Mouse (Mus musculus) liver, adult 10 weeks (tissue): ENCODE results near the gene Pycard. TPM values are rescaled to one million over a fixed set of nuclear protein-coding genes. Genes with fewer than 3 reads are reported as not detected.

Experiments used
- polyA plus RNA-seq: library from polyadenylated mRNA; stranded (reverse); fragments of 350-450 nt; fragmentation: Illumina TruSeq; extraction: RNeasy Lipid Tissue Mini Kit (QIAGEN cat#74804); gene quantifications from one replicate; pipeline ENCODE4 v1.2.3, GENCODE M21; 2014; ENCODE audit warnings: low read depth, low replicate concordance

Pycard gene
- polyA plus RNA-seq: 0.61 TPM

GRCm38 (mm10) chr7:127993341-127993977 lies at the start of gene Pycard:
Gene Pycard (minus strand): TSS chr7:127993867.

GRCm38 (mm10) chr7:128003688-128004087 lies 10.0 kb upstream of the Pycard start, which contains the start of gene Trim72:
Gene Trim72 (plus strand): TSS chr7:128003949.

DNA sequence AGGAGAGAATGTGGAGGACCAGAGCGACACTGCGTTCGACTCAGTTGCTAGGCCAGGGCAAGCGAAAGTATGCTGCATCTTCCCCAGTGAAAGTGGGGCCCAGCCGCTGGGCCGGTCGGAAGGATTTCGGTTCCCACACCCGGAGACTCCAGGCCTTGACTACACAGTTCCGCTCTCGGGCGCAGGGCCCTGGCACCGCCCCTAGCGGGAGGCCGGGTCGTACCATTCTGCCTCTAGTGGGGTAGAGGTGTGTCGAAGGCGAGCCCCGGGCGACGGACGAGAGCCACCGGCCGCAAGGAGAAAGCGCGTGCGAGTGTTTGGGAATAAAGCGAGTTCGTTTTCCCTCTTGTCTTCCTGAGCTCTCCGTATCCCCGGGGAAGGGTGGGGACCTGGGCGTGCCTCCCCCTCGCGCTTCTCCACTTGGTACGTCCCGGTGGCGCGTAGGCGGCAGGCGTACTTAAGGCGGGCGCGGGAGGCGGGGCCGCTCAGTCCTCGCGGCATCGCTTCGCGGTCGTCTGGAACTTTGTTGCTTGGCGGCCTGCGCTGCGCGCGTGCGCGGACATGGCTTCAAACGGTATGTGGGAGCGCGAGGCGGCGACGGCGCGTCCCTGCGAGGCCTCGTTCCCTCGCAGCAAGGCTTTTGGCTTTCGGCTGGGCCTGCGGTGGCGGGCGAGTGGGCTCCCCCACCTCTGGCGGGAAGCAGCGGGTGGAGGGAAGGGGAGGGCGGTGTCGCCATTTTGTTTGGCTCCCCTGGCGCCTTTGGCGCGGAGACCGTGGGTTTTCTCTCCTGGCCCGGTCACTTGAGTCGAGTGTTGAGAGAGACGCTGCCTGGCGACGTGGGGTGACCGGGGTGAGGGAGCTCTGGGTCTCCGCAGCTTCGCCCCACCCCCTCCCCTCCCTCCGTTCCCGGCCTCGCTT lies 26.4 kb downstream of the Pycard start, which contains the start of gene Fus:
Gene Fus, plus strand, starts transcription at position 454 of the 918 bp plus-strand sequence.

DNA sequence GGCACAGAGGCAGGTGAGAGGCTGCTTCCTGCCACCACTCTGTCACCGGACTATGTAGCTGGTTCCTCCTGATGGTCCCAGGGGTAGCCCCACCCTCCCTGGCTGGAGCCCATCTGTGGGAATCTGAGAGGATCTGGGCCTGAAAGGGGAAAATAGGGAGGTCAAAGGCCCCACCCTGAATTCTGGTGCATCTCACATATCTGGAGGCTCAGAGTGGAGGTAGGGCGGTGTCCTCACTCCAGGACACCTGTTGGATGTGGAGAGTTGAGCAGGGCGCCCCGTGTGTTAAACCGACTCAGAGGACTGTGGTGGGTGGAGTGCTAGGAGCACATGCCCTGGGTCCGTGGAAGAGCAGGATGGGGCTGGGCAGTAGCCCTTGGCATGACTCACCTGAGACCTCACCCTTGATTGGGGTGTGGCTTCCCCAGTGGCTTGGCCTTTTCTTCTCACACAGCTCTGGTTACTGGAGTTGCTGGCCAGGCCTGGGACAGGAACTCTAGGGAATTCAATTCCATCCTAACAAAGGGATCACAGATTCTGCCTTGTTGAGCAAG lies 47.1 kb downstream of the Pycard start, which contains the start of gene Prss36:
Gene Prss36, minus strand, starts transcription at position 256 of the 554 bp plus-strand sequence.

Other genes with a start within 250 kb of the Pycard start
- gene Fbxl19, start 249.3 kb downstream of the Pycard start, polyA plus RNA-seq: 0.21 TPM
- gene Orai3, start 224.1 kb downstream of the Pycard start, polyA plus RNA-seq: 4.0 TPM
- gene Setd1a, start 217.2 kb downstream of the Pycard start, polyA plus RNA-seq: 1.6 TPM
- not detected for gene Gm49388, start 208.3 kb downstream of the Pycard start, polyA plus RNA-seq
- gene Hsd3b7, start 193.3 kb downstream of the Pycard start, polyA plus RNA-seq: 305 TPM
- gene Stx4a, start 169.6 kb downstream of the Pycard start, polyA plus RNA-seq: 12.3 TPM
- gene Stx1b, start 169.3 kb downstream of the Pycard start, polyA plus RNA-seq: 3.2 TPM
- 1.8 TPM for gene Zfp646, start 117.6 kb downstream of the Pycard start, polyA plus RNA-seq
- 0.21 TPM for gene Zfp668, start 117.0 kb downstream of the Pycard start, polyA plus RNA-seq
- gene Prss53, start 102.9 kb downstream of the Pycard start, polyA plus RNA-seq: 0.24 TPM
- not detected for gene Gm21974, start 98.4 kb downstream of the Pycard start, polyA plus RNA-seq
- gene Vkorc1, start 98.2 kb downstream of the Pycard start, polyA plus RNA-seq: 252 TPM
- 1.1 TPM for gene Bckdk, start 89.8 kb downstream of the Pycard start, polyA plus RNA-seq
- gene Kat8, start 81.4 kb downstream of the Pycard start, polyA plus RNA-seq: 8.6 TPM
- not detected for gene Prss8, start 63.8 kb downstream of the Pycard start, polyA plus RNA-seq
- 0.37 TPM for gene Prss36, start 47.1 kb downstream of the Pycard start, polyA plus RNA-seq
- 200 TPM for gene Fus, start 26.4 kb downstream of the Pycard start, polyA plus RNA-seq
- gene Trim72, start 10.1 kb upstream of the Pycard start, polyA plus RNA-seq: not detected
- gene Itgam, start 68.8 kb upstream of the Pycard start, polyA plus RNA-seq: 0.42 TPM
- gene Gm49368, start 68.8 kb upstream of the Pycard start, polyA plus RNA-seq: not detected
- gene Itgax, start 135.7 kb upstream of the Pycard start, polyA plus RNA-seq: 0.29 TPM
- not detected for gene Itgad, start 160.5 kb upstream of the Pycard start, polyA plus RNA-seq
- gene Cox6a2, start 212.5 kb upstream of the Pycard start, polyA plus RNA-seq: not detected
- 0.13 TPM for gene Armc5, start 243.5 kb upstream of the Pycard start, polyA plus RNA-seq
- 2.1 TPM for gene 9130023H24Rik, start 244.2 kb upstream of the Pycard start, polyA plus RNA-seq